Mouse (Mus musculus): ENCODE measurements around the gene Rad51d. TPM values are rescaled to one million over a fixed set of nuclear protein-coding genes. Genes with fewer than 3 reads are reported as not detected.

Rad51d gene
- polyA plus RNA-seq, 1 experiment from 2014 or later: 4.4 TPM

DNA sequence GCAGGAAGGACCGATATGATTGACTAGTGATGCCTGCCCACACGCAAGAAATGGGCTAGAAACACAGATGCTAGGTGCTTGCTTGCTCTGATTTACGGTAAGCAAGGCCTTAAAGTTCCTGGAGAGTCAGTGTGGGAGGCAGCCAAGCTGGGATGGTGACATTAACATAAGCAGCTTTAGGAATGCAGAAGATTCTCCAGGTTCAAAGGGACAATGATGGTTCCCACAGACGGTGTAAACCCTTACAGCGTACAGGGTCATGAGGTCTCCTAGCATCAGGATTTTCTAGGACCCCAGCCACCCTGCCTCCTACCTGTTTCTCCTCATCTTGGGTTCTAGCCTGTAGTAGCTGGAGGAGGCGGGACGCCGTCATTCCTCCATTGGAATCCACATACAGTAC, 7.2 kb downstream of the Rad51d start:
- TF ChIP-seq EP300 (IDR thresholded peaks at IDR 0.05; ENCODE audit: low read depth) (no peak), CTCF (IDR thresholded peaks at IDR 0.05; ENCODE audit: low read depth) (no peak)
- Histone ChIP-seq H3K4me3 (ENCODE audit: low read depth, low read length) (no peak overlapping the region), H3K4me2 (ENCODE audit: low read depth, low read length) (no peak overlapping the region), H3K27me3 (ENCODE audit: insufficient read depth, low read length) (no peaks in the 10 kb centered on the region), H3K4me1 (ENCODE audit: insufficient read depth) (no peaks in the 10 kb centered on the region), H3K9ac (replicated peaks) (no peak overlapping the region), H3K27ac (ENCODE audit: low read depth) (no peak overlapping the region), H3K9me3 (ENCODE audit: low read length) (no peaks in the 10 kb centered on the region), H3K36me3 (replicated peaks; ENCODE audit: insufficient read depth, low read length) (peaks cover 13% of the 10 kb centered on the region; the same call in 1 of the 2 replicates)
- DNase-seq: no peak
- 86% methylated on average over 8 of the region's 8 CpGs for WGBS (ENCODE audit: insufficient replicate concordance)
- ATAC-seq: no peak

DNA sequence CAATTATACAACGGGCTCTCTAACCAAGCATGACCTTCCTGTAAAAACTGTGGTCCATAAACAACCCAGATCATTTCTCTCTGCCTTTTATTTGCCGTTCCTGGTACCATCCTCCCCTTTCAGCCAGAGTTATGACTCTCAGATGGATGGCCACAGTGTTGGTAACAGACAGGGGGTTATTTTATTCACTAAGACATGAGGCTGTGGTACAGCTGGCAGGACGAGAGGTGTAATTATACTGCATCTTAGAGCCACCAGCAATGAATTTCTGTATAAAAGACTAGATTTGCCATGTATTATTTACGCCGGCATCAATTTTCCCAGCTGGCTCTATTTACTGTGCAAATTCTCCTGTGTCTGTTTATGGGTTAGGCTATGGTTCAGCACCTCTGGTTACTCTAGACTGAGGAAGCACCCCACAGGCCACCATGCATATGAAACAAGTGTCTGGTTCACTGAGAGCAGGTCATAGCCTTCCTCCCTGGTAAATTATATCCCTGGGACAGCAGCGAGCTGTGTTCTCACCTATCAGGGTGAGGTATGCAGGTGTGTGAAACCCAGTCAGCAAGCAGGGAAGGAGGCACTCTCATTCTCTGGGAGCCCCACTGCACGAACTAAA, 12.6 kb downstream of the Rad51d start:
- Histone ChIP-seq H3K27ac (ENCODE audit: low read depth) (no peak overlapping the region), H3K9ac (replicated peaks) (no peak overlapping the region), H3K9me3 (ENCODE audit: low read length) (no peaks in the 10 kb centered on the region), H3K36me3 (replicated peaks; ENCODE audit: insufficient read depth, low read length) (peaks cover 10% of the 10 kb centered on the region; the same call in 1 of the 2 replicates), H3K4me3 (ENCODE audit: low read depth, low read length) (no peak overlapping the region), H3K27me3 (ENCODE audit: insufficient read depth, low read length) (no peaks in the 10 kb centered on the region), H3K4me1 (ENCODE audit: insufficient read depth) (no peaks in the 10 kb centered on the region), H3K4me2 (ENCODE audit: low read depth, low read length) (no peak overlapping the region)
- DNase-seq (no peak), ATAC-seq (no peak)
- TF ChIP-seq EP300 (IDR thresholded peaks at IDR 0.05; ENCODE audit: low read depth) (no peak), CTCF (IDR thresholded peaks at IDR 0.05; ENCODE audit: low read depth) (no peak)
- 82% methylated on average over 7 of the region's 7 CpGs for whole genome bisulfite sequencing (ENCODE audit: insufficient replicate concordance)

- H3K36me3 ChIP-seq (replicated peaks; ENCODE audit: insufficient read depth, low read length): 0 out of 2 replicates have a peak, but pooled peaks cover 3% of the 10 kb centered on the region
- TF ChIP-seq CTCF (IDR thresholded peaks at IDR 0.05; ENCODE audit: low read depth): no peak
- TF ChIP-seq EP300 (IDR thresholded peaks at IDR 0.05; ENCODE audit: low read depth): no peak
- 88% methylated on average over 5 of the region's 5 CpGs for WGBS (ENCODE audit: insufficient replicate concordance)
- no peak overlapping the region for H3K4me2 ChIP-seq (ENCODE audit: low read depth, low read length)
- no peaks in the 10 kb centered on the region for H3K27me3 ChIP-seq (ENCODE audit: insufficient read depth, low read length)
- H3K9ac ChIP-seq (replicated peaks): no peak overlapping the region
- H3K4me3 ChIP-seq (ENCODE audit: low read depth, low read length): no peak overlapping the region
- no peak overlapping the region for H3K27ac ChIP-seq (ENCODE audit: low read depth)
- ATAC-seq (no peak), DNase-seq (no peak)
- no peaks in the 10 kb centered on the region for H3K9me3 ChIP-seq (ENCODE audit: low read length)
- H3K4me1 ChIP-seq (ENCODE audit: insufficient read depth): no peaks in the 10 kb centered on the region
Observed at GRCm38 (mm10) chr11:82875631-82876030, 14.8 kb downstream of the Rad51d start.

GRCm38 (mm10) chr11:82874924-82875323, 15.5 kb downstream of the Rad51d start:
- no peaks in the 10 kb centered on the region for H3K9me3 ChIP-seq (ENCODE audit: low read length)
- ATAC-seq (no peak), DNase-seq (no peak)
- no peak overlapping the region for H3K4me2 ChIP-seq (ENCODE audit: low read depth, low read length)
- no peak overlapping the region for H3K4me3 ChIP-seq (ENCODE audit: low read depth, low read length)
- no peak for TF ChIP-seq CTCF (IDR thresholded peaks at IDR 0.05; ENCODE audit: low read depth)
- TF ChIP-seq EP300 (IDR thresholded peaks at IDR 0.05; ENCODE audit: low read depth): no peak
- H3K27me3 ChIP-seq (ENCODE audit: insufficient read depth, low read length): no peaks in the 10 kb centered on the region
- H3K9ac ChIP-seq (replicated peaks): no peak overlapping the region
- H3K4me1 ChIP-seq (ENCODE audit: insufficient read depth): no peaks in the 10 kb centered on the region
- no peak overlapping the region for H3K27ac ChIP-seq (ENCODE audit: low read depth)
- WGBS (ENCODE audit: insufficient replicate concordance): 39% methylated on average over 5 of the region's 5 CpGs
- H3K36me3 ChIP-seq (replicated peaks; ENCODE audit: insufficient read depth, low read length): 0 out of 2 replicates have a peak, but pooled peaks cover 3% of the 10 kb centered on the region

- Histone ChIP-seq H3K36me3 (replicated peaks; ENCODE audit: insufficient read depth, low read length) (no peaks in the 10 kb centered on the region), H3K27ac (ENCODE audit: low read depth) (peak within 1 kb of the TSS; percentile 96), H3K9ac (replicated peaks) (peak within 1 kb of the TSS; percentile 85), H3K27me3 (ENCODE audit: insufficient read depth, low read length) (no peaks in the 10 kb centered on the region), H3K4me1 (ENCODE audit: insufficient read depth) (peaks cover 9% of the 10 kb centered on the region), H3K4me2 (ENCODE audit: low read depth, low read length) (peak within 1 kb of the TSS; percentile 70), H3K4me3 (ENCODE audit: low read depth, low read length) (peak within 1 kb of the TSS; percentile 79), H3K9me3 (ENCODE audit: low read length) (no peaks in the 10 kb centered on the region)
- DNase-seq (peak; percentile 99), ATAC-seq (peak; percentile 96)
- peak; percentile 91 for TF ChIP-seq CTCF (IDR thresholded peaks at IDR 0.05; ENCODE audit: low read depth)
- TF ChIP-seq EP300 (IDR thresholded peaks at IDR 0.05; ENCODE audit: low read depth): no peak
- 2% methylated on average over 33 of the region's 43 CpGs for WGBS (ENCODE audit: insufficient replicate concordance)
Observed at GRCm38 (mm10) chr11:82871031-82871446, 19.4 kb downstream of the Rad51d start, which contains the start of gene Rffl. Gene Rffl (minus strand): TSS chr11:82871210.

GRCm38 (mm10) chr11:82870173-82871030, 20.0 kb downstream of the Rad51d start:
- H3K27ac ChIP-seq (ENCODE audit: low read depth): peak overlapping the region; percentile 96
- peak overlapping the region; percentile 79 for H3K4me3 ChIP-seq (ENCODE audit: low read depth, low read length)
- no peaks in the 10 kb centered on the region for H3K9me3 ChIP-seq (ENCODE audit: low read length)
- ATAC-seq (peak; percentile 84), DNase-seq (peak; percentile 79)
- H3K4me1 ChIP-seq (ENCODE audit: insufficient read depth): peaks cover 9% of the 10 kb centered on the region
- H3K9ac ChIP-seq (replicated peaks): peak overlapping the region; percentile 85
- H3K27me3 ChIP-seq (ENCODE audit: insufficient read depth, low read length): no peaks in the 10 kb centered on the region
- peak overlapping the region; percentile 70 for H3K4me2 ChIP-seq (ENCODE audit: low read depth, low read length)
- no peaks in the 10 kb centered on the region for H3K36me3 ChIP-seq (replicated peaks; ENCODE audit: insufficient read depth, low read length)
- WGBS (ENCODE audit: insufficient replicate concordance): under 1% methylated on average over 36 of the region's 36 CpGs
- TF ChIP-seq EP300 (IDR thresholded peaks at IDR 0.05; ENCODE audit: low read depth): peak; percentile 40; the same call in 1 of the 2 replicates
- no peak for TF ChIP-seq CTCF (IDR thresholded peaks at IDR 0.05; ENCODE audit: low read depth)

Data from liver, postnatal 0 days (tissue).